Mouse (Mus musculus) ES-E14 (cell line): Measurements from ENCODE around the gene Padi6.

Source experiments
- CHD2 ChIP-seq: IDR thresholded peaks from 2 replicates; pipeline ENCODE4 v1.6.1; 2014; ENCODE audit warnings: mild to moderate bottlenecking, low read depth, low read length, inconsistent platforms
- HCFC1 ChIP-seq: IDR thresholded peaks from 2 replicates; pipeline ENCODE4 v1.6.1; 2012; ENCODE audit warnings: low read length, inconsistent platforms, borderline replicate concordance; ENCODE audit not compliant: insufficient read depth
- MAFK ChIP-seq: IDR thresholded peaks from 2 replicates; pipeline ENCODE4 v1.6.1; 2014; ENCODE audit warnings: mild to moderate bottlenecking, low read depth, low read length, inconsistent platforms; ENCODE audit not compliant: insufficient read depth
- ZNF384 ChIP-seq: IDR thresholded peaks from 2 replicates; pipeline ENCODE4 v1.6.1; 2012; ENCODE audit warnings: low read depth, low read length, inconsistent platforms

GRCm38 (mm10) chr4:140709617-140710016 lies 32.8 kb downstream of the Padi6 start:
- TF ChIP-seq ZNF384 (no peak), CHD2 (no peak), HCFC1 (no peak), MAFK (no peak)
